Mouse (Mus musculus): ENCODE results near the gene Fto.

Gene Fto

DNA sequence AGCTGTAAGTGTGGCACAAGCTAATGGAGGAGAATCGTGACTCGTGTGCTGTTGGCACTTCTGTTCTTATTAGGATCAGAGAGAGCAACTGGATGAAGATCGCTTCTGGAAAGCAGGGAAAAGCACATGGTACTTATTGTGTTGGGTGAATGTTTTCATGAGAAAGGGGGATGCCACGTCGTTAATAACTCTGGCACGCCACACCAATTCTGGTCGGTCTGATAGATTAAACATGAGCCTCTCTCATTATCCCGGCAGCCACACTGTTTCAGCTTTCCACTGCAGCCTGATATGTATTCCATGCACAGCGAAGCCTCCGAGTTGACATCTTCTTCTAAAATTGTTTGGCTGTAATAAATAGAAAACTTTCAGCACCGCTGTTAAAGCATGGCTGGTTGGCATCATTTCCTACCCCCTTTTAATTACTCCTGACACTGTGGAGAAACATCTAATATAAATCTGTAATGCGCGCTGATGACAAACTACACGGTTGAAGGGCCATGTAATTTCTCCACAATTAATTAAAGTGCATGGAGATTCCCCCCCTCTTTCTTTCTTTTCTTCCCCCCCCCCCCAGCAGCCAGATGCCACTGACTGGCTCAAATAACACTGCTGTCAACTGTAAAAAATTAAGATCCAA lies 298.5 kb downstream of the Fto start:
- no peak for DNase-seq (ENCODE audit: low spot score)

- DNase-seq (ENCODE audit: low spot score) = peak; percentile 61
These were observed 299.2 kb downstream of the Fto start for GRCm38 (mm10) chr8:91612387-91613130.

DNA sequence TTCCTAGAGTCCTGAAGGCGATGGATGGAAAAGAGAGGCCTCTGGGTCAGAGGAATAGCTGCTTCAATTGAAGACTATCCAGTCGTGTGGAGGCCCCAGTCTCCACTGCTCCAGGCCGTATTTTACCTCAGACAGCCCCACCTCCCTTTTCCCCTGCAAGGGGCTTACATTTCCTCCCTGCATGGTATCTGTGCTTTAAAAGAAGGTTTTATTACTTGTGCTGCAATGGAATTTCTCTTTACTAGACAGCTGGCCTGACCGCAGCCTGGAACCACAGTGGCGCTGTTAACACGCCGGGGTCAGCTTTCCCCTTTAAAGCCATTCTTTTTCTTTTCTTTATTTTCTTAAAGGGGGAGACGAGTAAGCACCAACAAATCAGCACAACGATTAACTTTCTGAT lies 300.3 kb downstream of the Fto start:
- no peak for DNase-seq (ENCODE audit: low spot score)

GRCm38 (mm10) chr8:91615196-91615595 lies 301.9 kb downstream of the Fto start:
- no peak for DNase-seq (ENCODE audit: low spot score)

DNA sequence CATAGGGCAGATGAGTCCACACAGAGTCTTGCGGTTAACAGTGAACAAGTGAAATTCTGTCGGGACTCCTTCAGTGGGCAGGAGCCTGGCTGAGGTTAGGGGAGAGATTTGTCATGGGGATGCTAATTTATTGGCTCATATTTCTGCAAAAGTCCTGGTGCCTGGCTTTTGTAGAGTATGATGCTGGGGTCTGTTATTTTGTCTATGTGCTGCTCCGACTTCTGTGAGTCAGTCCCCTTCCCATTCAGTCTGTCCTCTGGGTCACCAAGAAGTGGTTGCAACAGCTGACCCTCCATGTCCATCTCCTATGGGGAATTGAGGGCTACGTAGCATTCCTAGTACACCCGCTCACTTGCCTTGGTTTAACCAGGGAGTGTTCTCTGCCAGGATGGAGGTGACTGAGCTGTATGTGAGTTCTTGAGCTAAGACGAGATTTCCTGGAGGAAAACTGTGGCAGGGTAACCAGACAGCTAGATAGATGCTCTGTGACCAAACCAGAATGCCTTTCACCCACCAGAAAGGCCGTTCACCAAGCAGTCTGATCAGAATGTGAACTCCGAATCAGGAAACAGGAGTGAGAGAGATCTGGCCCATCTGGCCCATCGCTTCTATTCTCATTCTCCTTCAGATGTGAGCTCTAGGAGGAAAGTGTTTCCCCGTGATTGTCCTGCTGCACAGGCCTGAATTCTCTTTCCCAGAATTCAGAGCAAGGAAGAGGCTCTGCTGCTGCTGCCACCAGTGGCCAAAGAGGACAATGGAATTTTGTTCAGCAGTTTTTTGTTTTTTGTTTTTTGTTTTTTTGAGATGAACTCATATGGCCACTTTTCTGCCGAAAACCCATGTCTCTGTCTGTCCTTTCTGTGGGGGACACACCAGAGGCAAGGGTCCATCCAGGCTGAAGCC lies 302.7 kb downstream of the Fto start:
- no peak for DNase-seq (ENCODE audit: low spot score)

GRCm38 (mm10) chr8:91617772-91618171 lies 304.4 kb downstream of the Fto start:
- peak; percentile 17 for DNase-seq (ENCODE audit: low spot score)

- DNase-seq (ENCODE audit: low spot score) = peak; percentile 19
These were observed 309.4 kb downstream of the Fto start for GRCm38 (mm10) chr8:91622757-91623156.

- no peak for DNase-seq (ENCODE audit: low spot score)
These were observed 312.6 kb downstream of the Fto start for GRCm38 (mm10) chr8:91625686-91626558.

- no peak for DNase-seq (ENCODE audit: low spot score)
These were observed 316.3 kb downstream of the Fto start for GRCm38 (mm10) chr8:91629594-91629993.

- DNase-seq (ENCODE audit: low spot score) = no peak
These were observed 317.2 kb downstream of the Fto start for GRCm38 (mm10) chr8:91630320-91631033.

- no peak for DNase-seq (ENCODE audit: low spot score)
These were observed 319.1 kb downstream of the Fto start for GRCm38 (mm10) chr8:91632411-91632810.

GRCm38 (mm10) chr8:91635406-91635805 lies 322.1 kb downstream of the Fto start:
- DNase-seq (ENCODE audit: low spot score) = no peak

GRCm38 (mm10) chr8:91636887-91637286 lies 323.6 kb downstream of the Fto start:
- peak; percentile 33 for DNase-seq (ENCODE audit: low spot score)

DNA sequence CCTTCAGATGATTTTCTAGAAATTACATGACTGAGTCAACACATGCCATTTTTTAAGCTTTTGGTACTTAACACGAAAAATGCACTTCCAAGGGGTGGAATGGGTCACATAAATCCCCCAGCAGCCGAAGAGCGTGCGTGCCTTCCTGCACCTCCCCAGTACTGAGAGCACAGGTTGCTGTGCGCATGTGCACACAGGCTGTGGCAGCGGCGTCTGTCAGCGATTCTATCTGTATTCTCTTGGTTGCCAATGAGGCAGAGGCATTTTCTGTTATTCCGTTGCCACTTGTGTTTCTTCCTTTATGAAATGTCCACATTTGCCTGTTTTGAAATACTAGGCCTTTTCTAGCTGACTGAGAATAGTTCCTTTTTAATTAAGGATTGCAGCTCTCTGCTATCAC lies 324.4 kb downstream of the Fto start:
- no peak for DNase-seq (ENCODE audit: low spot score)

DNA sequence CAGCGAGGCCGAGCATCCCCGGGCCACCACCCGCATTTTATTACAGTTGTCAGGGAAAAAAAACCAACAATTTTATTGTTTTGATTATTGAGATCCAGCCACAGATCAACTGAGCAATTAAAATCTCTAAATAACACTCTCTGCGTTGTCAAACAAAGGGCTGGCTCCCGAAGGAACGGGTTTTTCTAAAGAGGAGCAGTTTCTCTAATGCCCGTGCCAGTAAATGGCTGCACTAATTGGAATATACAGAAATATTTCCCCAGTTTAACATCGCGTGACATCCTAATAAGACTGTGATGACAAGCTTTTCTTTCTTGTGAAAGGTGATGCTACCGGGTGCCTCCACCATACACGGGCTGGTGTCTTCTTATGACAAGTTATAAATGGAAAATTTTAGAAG lies 324.9 kb downstream of the Fto start:
- no peak for DNase-seq (ENCODE audit: low spot score)

GRCm38 (mm10) chr8:91640471-91640870 lies 327.1 kb downstream of the Fto start:
- DNase-seq (ENCODE audit: low spot score) = no peak

DNA sequence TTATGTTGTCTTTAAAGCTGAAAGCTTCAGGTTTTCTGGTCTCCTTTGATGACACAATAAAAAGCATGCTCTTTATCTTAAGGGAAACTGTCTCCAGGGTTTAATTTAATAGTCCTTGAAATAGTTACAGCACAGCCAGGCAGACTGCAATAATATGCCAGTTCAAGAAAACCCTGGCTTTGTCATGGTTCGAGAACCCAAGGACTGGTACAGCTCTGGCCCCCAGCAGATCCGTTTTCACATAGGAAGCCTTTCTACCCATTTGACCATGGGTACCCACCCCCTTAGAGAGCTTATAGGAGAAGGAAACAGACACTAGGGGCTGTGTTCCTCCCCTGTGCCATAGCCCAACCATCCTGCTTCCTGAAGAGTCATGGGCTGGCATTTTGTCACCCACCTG lies 332.2 kb downstream of the Fto start:
- DNase-seq (ENCODE audit: low spot score) = peak; percentile 73

DNA sequence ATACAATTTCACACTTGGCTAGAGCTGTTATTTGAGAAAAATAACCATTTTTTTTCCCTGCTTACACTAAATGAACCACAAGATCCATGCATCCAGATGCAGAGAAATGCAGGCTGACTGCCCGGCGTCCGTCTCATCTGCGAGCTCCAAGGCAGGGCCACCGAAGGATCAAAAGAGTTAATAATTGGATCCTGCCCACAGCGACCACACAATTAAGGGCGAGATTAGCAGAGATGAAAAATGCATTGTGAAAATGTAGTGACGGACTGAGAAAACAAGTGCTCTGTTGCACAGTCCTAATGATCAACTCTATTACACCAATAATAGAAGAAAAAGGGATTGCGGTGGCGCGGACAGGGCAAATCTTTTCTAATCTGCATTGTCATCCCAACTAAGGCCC lies 334.6 kb downstream of the Fto start:
- DNase-seq (ENCODE audit: low spot score) = no peak

DNA sequence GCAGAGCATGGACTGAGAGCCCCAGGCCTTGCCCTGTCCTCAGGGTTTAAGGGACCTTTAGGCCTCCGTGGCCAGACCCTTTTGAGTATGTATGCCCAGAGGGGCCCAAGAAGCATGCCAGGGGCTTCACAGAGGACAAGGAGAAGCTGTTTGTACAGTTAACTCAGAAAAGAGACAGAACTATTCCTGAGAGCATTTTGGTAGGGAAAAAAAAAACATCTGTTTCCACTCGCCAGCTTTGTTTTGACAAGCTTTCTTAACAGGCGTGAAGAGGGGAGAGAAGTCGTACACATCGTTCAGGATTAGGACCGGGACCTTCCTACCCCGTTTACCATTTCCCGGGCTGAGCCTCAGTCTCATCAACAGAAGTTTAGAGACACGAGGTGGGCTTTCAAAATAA lies 335.5 kb downstream of the Fto start:
- no peak for DNase-seq (ENCODE audit: low spot score)

GRCm38 (mm10) chr8:91653561-91653960 lies 340.2 kb downstream of the Fto start:
- no peak for DNase-seq (ENCODE audit: low spot score)

GRCm38 (mm10) chr8:91657381-91657780 lies 344.1 kb downstream of the Fto start:
- DNase-seq (ENCODE audit: low spot score) = no peak

All from MN1 (cell line).